Mouse (Mus musculus) splenic B cell, adult 2 months (primary cell): ENCODE measurements around the gene Gm35315.
"Not testable (repeated sequence)": the region's sequence is repeated elsewhere in the genome, so short reads cannot be mapped to it uniquely, and the experiment has no call there.

Experiments
- DNase-seq: peaks from one replicate; pipeline ENCODE4 v3.0.0-alpha.2; 2011; ENCODE audit warnings: low read depth, low spot score
- H3K27me3 ChIP-seq: 2 replicates; pipeline ENCODE4 v1.6.1; 2012; ENCODE audit warnings: mild to moderate bottlenecking, low read length, moderate library complexity, mixed read lengths; ENCODE audit not compliant: control insufficient read depth, poor library complexity, insufficient read depth, severe bottlenecking
- H3K36me3 ChIP-seq: 2 replicates; pipeline ENCODE4 v1.6.1; 2012; ENCODE audit warnings: mild to moderate bottlenecking, low read length, moderate library complexity, mixed read lengths; ENCODE audit not compliant: control insufficient read depth, poor library complexity, insufficient read depth, severe bottlenecking

The Gm35315 gene

DNA sequence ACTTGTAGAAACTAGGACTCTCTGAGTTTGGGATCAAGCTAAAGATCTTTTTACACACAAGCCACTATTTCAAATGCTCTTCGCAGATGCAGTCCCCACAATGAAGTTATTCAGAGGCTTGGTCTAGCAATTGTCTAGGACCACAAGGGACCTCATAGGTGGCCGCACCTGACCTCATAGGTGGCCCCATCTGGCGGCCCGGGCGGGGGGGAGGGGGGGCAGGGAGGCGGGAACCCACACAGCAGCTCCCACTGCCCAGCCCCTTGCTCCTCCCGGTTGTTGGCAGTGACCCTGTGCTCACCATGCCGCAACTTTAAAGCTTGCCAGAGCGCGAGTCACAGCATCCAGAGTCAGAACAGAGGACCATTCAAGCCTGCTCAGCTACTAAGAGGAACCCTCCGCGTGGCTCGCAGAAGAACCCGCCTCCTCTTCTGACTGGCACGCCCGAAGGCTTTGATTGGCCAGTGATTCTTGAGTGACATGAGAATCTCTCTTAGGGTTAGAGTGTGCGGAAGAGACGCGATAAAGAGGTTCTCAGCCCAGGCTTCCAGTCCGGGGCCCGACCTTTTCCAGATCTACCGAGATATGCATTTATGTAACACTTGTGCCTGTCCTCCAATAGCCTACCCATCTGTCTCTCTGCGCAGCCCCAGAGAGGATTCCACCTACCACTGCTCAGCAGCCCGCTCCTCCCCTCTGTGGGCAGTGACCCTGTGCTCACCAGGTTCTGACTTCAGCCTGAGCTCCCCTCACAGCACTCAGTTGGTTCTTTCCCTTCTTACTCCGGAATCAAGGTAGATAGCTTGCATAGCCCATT, at the start of gene Gm35315:
Gene Gm35315 (minus strand): TSS at position 391 of the 817 bp plus-strand sequence.
- Histone ChIP-seq H3K36me3 (no peaks in the 10 kb centered on the region), H3K27me3 (no peaks in the 10 kb centered on the region)
- peak; percentile 92 for DNase-seq

DNA sequence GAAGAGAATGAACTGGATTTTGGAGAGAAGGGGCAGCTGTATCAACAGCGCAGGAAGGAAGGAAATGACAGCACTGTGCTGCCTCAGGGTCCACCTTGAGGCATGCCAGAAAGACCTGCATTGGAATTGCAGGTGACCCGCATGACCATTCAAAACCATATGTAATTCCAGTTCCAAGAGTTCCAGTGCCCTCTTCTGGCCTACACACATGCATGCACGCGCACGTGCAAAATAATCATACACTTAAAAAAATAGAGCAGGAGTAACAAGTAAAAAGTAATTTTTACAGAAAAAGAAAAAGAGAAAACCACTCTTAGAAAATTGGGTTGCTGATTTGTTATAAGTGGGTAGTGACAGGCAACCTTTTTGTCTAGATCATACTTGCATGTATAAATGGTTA, 48.8 kb upstream of the Gm35315 start:
- Histone ChIP-seq H3K27me3 (no peaks in the 10 kb centered on the region), H3K36me3 (peaks cover 15% of the 10 kb centered on the region)
- DNase-seq: peak; percentile 50

DNA sequence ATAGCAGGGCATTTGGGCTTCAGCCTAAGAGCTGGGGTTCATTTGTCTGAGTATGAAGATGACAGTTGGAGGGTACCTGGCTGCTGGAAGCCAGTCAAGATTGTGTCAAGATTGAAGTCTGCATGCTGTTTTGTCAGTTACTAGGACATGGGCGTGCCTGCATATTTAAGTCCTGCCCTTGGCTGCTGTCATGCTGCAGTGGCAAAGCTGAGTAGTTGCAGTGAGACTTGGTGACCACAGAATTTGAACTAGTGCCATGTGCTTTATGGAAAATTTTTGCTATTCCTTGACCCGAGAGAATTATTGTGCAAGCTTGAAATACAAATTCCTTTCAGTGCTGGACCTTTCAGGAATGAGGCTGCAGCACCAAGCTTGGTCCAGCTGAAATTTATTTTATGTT, 48.1 kb upstream of the Gm35315 start:
- no peak for DNase-seq
- Histone ChIP-seq H3K36me3 (peaks cover 15% of the 10 kb centered on the region), H3K27me3 (no peaks in the 10 kb centered on the region)

DNA sequence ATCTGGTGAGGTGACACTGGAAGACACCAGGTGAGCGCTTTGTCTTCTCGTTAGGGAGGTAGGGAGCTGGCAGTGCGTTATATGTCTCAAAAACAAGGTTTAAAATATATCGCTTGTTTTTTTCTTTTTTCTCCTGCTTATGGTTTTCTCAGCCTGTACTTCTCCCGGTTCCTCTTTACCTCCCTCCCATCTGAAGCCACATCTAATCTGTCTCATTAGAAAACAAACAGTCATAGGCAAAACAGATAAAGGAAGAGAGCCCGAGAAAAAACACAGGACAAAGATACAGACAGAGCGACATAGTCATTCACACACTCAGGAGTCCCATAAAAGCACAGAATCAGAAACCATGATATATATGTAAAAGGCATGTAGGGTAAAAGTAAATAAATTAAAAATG, 46.2 kb upstream of the Gm35315 start:
- no peaks in the 10 kb centered on the region for H3K27me3 ChIP-seq

DNA sequence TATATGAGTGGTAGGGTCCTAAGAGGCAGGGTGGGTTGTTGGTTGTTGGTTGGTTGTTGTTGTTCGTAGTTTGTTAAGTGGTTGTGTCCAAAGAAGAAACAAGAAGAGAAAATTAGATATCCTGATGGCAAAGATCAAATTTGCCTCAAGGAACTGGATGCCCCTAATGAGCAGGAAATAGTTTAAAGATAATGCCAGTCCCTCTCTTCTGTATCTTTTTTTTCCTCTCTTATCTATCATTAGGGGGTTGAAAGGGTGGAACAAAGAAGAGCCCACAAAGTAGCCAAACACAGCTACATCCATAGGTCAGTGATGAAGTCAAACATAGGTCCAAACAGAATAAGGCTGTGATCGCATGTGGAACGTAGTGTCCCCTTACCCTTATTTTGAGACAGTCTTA, 45.1 kb upstream of the Gm35315 start:
- Histone ChIP-seq H3K27me3 (no peaks in the 10 kb centered on the region), H3K36me3 (peaks cover 9% of the 10 kb centered on the region; the same call in 1 of the 2 replicates)
- DNase-seq: no peak

More for the DNA sequence above, 46.2 kb upstream of the Gm35315 start:
- H3K36me3 ChIP-seq: peaks cover 12% of the 10 kb centered on the region
- no peak for DNase-seq

DNA sequence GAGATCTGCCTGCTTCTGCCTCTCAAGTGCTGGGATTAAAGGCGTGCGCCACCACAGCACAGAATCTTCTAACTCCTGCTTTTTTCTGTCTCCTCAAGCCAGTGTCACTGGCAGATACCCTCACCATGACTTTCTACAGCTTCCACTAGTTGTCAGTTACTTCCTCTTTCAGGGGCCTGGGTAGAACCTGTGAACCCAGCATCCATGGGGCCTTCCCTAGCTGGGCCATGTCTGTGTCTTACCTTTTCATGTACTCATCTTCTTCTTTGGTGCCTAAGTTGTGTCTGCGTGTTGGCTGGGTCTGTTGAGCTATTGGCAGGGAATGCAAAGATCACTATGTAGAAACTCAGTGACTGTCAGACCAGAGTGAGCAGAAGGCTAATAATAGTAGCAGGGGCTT, 43.6 kb upstream of the Gm35315 start:
- Histone ChIP-seq H3K36me3 (peaks cover 9% of the 10 kb centered on the region; the same call in 1 of the 2 replicates), H3K27me3 (no peaks in the 10 kb centered on the region)
- DNase-seq: peak; percentile 29

DNA sequence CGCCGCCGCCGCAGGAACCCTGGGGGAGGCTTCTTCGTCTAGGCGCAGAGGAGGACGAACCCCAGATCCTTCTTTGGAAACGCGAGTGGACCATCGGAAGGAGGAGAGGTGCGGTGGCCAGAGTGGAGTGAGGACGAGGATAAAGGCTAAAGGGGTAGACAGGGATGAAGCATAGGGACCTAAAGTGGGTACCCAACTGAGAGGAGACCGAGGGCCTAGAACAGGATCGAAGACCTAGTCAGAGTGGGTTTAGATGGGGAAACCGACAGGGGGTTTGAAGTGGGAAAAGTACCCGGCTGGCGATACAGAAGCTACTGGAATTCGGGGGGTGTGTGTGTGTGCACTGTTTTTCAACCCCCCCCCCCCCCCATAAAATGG, 41.9 kb upstream of the Gm35315 start:
- no peak for DNase-seq
- Histone ChIP-seq H3K27me3 (no peaks in the 10 kb centered on the region), H3K36me3 (peaks cover 6% of the 10 kb centered on the region; the same call in 1 of the 2 replicates)

DNA sequence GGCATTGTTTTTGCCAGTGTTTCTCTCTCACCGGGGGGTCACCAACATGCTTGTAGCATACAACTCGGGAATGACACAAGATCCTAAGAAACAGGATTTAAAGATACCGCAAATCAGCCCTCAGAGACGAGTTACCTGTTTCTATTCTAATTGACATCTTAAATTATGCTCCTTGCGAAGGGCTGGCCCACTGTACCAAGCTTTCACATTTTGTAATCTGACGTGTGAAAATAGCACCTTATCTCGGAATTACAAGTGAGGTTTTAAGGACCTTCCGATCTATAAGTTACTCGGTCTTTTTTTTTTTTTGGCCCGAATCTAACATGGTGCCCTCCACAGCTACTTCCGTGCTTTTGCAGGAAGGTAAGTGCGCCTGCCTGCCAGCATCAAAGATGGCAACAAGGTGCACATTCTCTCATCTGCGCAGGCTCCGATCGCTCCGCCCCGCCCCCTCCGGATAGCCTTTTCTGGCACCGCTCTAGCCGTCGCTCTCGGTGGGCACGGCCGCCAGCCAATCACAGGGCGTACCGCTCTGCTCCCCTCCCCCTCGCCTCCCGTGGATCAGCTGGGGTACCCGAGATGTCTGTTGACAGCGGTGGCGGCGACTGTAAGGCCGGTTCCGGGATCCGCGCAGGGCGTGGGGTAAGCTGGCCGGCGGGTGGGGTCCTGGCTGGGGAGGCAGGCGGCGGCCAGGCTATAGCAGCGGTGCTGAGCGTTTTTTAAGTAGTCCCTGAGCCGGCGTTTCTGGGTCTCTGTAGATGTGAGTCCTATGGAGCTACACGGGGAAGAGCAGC, 41.3 kb upstream of the Gm35315 start, which contains the start of gene Chfr:
Gene Chfr (plus strand): TSS at position 550 of the 794 bp plus-strand sequence.
- H3K36me3 ChIP-seq: peaks cover 5% of the 10 kb centered on the region; the same call in 1 of the 2 replicates
- peak; percentile 99 for DNase-seq
- H3K27me3 ChIP-seq: no peaks in the 10 kb centered on the region

DNA sequence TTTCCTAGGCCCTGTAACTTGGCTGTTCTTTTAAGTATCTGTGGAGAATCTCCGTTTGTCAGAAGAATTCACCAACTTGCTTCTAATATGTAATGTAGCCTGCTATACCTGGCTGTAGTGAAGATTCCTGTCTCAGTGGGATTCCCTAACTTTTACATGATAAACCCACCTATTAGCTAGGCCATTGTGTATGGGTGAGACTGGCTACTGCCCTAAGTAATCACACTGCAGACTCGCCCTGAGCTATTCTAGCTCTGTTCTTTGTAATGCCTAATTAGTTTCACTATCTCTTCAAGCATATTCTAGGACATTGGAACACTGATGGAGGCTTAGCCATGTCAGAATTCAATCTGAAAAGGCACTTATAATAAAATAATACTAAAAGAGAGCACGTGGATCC, 28.2 kb upstream of the Gm35315 start:
- not testable (repeated sequence) for H3K36me3 ChIP-seq, DNase-seq, H3K27me3 ChIP-seq

DNA sequence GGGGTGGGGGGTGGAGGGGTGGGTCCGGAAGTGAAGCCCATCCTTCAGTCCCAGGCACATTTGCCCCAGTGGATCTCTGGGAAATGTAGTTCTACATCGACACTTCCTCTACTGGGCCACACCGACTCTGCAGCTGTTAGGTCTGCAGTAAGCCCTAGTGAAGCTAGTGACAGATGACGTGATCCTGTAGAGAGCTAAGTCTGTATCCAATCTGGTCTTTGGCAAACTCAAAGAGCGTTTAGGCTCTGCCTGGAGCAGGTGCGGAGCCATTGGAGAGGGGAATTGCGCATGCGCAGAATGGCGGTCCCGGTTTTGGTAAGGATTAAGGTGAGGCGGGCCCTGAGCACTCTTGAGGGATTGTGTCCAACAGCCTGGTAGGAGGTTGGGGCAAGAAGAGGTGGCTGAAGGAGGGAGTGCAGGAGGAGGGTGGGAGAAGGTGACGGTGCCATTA, 15.8 kb upstream of the Gm35315 start, which contains the start of gene Zfp605:
Gene Zfp605 (plus strand): TSS at position 102 of the 451 bp plus-strand sequence.
- peak; percentile 89 for DNase-seq
- H3K36me3 ChIP-seq: peaks cover 5% of the 10 kb centered on the region
- no peaks in the 10 kb centered on the region for H3K27me3 ChIP-seq

DNA sequence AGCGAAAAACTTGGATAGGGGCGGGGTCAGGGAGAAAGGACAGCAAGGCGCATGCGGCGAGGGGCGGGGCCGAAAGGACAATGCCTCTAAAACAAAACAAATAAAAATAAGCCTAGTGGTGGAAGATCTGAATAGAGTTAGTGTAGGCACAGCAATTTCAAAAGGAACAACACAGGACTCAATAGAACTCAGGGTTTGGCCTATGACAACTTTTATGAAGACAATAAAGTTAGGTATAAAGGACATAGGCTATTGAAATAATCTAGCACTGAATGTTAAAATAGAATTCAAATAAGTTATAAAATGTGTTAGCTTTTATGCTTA, 14.0 kb upstream of the Gm35315 start:
- H3K27me3 ChIP-seq: no peaks in the 10 kb centered on the region
- DNase-seq: no peak
- H3K36me3 ChIP-seq: peaks cover 10% of the 10 kb centered on the region

DNA sequence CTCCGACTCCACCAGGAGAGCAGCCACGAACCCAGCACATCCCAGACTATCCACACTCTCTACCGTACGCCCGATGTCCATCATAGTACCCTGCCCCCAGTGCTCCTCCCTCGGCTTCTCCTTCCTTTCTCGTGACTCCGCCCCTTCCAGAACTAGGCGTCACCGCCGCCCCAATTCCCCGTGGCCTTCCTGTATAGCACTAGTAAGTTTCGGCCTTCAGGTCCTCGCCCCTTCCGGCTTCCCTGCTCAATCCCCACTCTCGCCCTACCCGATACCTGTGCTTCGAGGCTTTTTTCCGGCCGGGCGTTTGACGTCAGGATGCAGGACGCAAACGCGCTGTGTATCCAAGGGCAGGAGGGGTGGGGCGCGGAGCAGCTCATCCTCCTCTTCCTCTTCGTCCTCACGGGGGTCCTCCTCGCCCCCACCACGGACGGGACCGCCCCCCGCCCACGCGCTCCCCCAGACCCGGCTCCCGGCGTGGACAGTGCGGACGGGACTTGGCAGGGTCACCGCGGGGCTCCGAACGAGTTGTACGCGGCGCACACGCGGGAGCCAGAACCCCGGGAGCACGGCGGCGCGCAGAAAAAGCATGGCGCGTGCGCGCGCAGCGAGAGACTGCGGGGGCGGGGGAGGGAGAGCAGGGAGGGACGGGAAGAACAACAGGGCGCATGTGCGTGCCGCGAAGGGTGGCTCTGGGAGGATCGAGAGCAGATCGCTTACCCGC, 13.5 kb upstream of the Gm35315 start, which contains the start of gene Gtpbp6:
Gene Gtpbp6 (minus strand): TSS at position 617 of the 724 bp plus-strand sequence.
- no peaks in the 10 kb centered on the region for H3K27me3 ChIP-seq
- DNase-seq: peak; percentile 95

DNA sequence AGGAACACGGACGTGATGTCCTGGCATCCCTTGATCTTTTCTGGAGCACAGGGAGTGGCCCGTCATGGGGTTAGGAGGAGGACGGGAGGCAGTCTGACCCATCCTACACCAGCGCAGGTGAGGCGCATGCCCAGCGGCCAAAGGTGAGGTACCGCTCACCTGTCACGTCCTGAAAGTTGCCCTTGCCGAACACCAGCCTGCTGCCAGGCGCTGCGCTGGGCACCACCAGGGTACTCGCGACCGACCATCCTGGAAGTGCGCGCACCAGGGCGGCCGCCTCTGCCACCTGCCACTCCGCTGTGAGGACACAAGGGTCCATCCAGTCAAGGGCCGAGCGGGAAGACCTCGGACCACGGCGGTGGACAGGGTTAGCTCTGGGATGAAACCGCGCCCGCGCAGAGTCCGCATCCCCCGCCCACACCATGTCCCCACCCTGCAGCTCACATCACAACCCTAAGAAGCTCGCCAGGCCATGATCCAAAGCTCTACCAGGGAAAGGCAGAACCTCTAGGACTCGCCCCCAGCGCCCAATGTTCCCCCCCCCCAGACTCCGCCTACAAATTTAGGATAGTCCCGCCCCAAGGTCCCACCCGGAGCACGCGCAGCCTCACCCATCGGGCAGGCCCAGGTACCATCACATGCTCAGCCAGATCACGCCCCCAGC, 12.8 kb upstream of the Gm35315 start:
- H3K27me3 ChIP-seq: no peaks in the 10 kb centered on the region
- DNase-seq: no peak
- H3K36me3 ChIP-seq: peaks cover 7% of the 10 kb centered on the region

More for the DNA sequence above, 13.5 kb upstream of the Gm35315 start, which contains the start of gene Gtpbp6:
- H3K36me3 ChIP-seq: peaks cover 8% of the 10 kb centered on the region
